Mouse (Mus musculus) lung, postnatal 25 days (tissue): ENCODE results near the gene Pgap3.

Source experiments
- DNase-seq: peaks from one replicate; pipeline ENCODE4 v3.0.0; 2022; ENCODE audit warnings: low spot score

The Pgap3 gene

GRCm38 (mm10) chr11:98381651-98382050 lies 18.6 kb downstream of the Pgap3 start:
- DNase-seq: no peak

GRCm38 (mm10) chr11:98380106-98380505 lies 20.2 kb downstream of the Pgap3 start:
- no peak for DNase-seq

DNA sequence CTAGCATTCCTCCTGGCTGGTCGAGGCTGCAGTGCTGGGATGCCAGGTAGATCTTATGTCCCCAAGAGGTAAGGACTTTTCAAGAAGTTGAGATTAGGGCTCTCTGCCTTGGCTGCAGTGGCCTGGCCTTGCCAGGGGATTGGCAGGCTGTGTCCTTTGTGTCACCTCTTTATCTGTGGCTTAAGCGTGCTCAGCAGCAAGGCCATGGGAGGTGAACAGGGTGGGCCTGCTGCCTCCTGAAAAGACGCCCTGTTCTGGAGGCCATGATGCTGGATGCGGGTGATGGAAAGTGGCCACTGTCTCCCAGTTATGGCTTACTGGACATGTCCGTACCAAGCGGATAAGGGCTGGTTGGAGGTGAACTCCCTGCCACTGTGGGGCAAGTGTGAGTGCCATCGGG lies 20.9 kb downstream of the Pgap3 start:
- no peak for DNase-seq

- no peak for DNase-seq
Observed at GRCm38 (mm10) chr11:98377787-98378186, 22.5 kb downstream of the Pgap3 start.

GRCm38 (mm10) chr11:98376756-98377155 lies 23.5 kb downstream of the Pgap3 start:
- DNase-seq: no peak

GRCm38 (mm10) chr11:98374266-98374665 lies 26.0 kb downstream of the Pgap3 start:
- DNase-seq: no peak

DNA sequence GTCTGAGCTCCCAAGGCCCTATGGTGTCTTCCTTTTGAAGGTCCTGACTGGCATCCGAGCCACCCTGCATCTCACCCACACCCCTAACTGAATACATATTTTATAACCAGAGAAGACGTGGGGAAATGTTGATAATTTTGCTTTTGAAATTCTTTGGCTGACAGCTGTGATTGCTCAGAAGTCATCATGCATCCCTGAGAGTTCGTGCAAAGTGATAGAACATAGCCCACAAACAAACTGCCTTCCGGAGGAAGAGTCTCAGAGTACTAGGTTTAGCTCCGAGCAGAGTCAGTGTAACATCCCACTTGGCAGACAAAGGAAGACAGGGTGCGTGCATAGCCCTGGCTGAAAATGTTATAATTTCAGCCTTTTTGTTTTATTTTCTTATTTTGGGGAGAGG lies 27.0 kb downstream of the Pgap3 start:
- DNase-seq: no peak

DNA sequence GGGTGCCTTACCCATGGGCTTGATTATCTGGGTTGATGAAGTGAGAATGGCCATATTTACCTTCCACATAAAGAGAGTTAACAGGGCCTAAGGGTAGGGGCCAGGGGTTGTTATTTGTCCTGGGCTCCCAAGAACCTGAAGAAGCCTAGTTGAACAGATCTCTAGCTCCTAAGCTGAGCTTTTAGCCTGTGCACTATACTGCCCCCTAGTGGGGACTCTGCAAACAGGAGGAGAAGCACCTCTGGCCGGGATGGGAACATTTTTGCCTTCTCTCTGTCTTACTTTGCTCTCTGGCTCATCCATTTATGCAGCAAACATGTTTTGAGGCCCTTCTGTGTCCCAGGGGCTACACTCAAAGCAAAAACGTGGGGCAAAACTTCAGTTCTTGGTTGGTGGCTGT lies 27.9 kb downstream of the Pgap3 start:
- DNase-seq: peak; percentile 71

- no peak for DNase-seq
Observed at GRCm38 (mm10) chr11:98371556-98372240, 28.6 kb downstream of the Pgap3 start.

- no peak for DNase-seq
Observed at GRCm38 (mm10) chr11:98370588-98370987, 29.7 kb downstream of the Pgap3 start.

DNA sequence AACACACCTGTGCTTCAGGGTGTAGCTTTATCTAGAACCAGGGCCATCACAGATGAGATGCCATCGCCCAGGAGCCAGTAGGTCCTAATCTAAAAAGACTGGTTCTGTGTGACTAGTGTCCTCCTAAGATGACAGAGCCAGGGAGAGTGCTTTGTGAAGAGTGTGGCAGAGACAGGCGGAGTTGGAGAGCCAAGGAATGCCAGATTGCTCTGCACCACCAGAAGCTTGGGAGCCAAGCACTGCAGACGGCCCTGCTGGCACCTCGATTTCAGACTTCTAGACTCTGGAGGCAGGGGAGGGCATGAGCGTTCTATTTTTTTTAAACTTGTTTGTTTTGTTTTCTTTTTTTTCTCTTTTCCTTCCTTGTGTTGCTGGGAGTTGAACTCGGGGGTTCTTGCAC lies 31.0 kb downstream of the Pgap3 start:
- no peak for DNase-seq

GRCm38 (mm10) chr11:98367863-98368186 lies 32.5 kb downstream of the Pgap3 start:
- no peak for DNase-seq

GRCm38 (mm10) chr11:98367171-98367862 lies 33.0 kb downstream of the Pgap3 start:
- no peak for DNase-seq

- no peak for DNase-seq
Observed at GRCm38 (mm10) chr11:98366290-98366689, 34.0 kb downstream of the Pgap3 start.

GRCm38 (mm10) chr11:98364410-98364809 lies 35.9 kb downstream of the Pgap3 start:
- peak; percentile 51 for DNase-seq

DNA sequence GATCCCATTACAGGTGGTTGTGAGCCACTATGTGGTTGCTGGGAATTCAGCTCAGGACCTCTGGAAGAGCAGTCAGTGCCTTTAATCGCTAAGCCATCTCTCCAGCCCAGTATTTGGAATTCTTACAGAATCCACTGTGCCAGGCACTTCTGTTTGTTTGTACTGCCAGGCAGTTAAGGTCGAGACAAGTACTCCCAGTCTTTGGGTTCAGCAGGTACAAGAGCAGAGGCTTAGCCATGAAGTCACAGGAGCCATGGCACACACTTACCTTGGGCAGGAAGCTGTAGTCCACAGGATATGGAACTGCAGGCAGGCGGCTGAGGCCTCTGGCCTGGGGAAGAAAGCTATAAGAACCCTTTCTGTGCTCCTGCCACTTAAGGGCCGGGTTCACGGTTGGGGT lies 36.5 kb downstream of the Pgap3 start:
- DNase-seq: peak; percentile 70

GRCm38 (mm10) chr11:98360866-98361521 lies 39.3 kb downstream of the Pgap3 start:
- DNase-seq: no peak

GRCm38 (mm10) chr11:98358161-98359083 lies 41.9 kb downstream of the Pgap3 start, which contains the start of gene Stard3:
Stard3 (plus strand) TSS chr11:98358368.
- DNase-seq: peak; percentile 94

GRCm38 (mm10) chr11:98357396-98358160 lies 42.7 kb downstream of the Pgap3 start:
- DNase-seq: peak; percentile 61

DNA sequence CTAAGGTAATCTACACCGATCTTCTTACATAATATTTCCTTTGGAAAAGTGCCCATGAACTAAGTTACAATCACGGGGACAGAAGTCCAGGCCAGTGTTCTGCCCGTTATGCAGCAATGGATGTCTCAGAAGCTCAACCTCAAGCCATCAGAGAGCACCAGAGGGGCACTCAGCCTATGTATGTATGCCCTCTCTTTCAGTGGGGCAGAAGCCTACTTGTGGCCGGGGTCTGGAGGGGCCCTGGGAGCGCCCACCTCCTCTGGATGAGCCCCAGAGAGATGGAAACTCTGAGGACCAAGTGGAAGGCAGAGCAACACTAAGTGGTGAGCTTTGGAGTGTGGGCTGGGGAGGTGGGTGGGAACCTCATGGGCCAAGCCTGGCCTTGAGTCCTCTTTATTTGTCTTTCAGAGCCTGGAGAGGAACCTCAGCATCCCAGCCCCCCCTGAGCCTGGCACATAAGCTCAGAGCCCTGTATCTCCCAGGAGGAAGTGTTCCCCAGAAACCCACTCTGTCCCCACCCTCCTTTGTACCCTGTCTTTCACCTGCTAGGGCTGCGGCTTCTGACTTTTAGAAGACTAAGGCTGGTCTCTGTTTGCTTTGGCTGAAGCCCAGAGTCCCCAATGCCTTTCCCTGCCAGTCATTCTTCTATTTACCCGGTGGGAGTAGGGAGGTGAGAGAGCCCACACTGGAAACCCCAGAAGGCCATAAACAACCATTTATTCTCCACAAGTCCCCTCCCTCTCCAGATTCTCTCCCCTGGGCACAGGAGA lies 43.5 kb downstream of the Pgap3 start:
- no peak for DNase-seq
